ENCODE assay signal across 13 mouse cellular contexts in the genomic region with DNA sequence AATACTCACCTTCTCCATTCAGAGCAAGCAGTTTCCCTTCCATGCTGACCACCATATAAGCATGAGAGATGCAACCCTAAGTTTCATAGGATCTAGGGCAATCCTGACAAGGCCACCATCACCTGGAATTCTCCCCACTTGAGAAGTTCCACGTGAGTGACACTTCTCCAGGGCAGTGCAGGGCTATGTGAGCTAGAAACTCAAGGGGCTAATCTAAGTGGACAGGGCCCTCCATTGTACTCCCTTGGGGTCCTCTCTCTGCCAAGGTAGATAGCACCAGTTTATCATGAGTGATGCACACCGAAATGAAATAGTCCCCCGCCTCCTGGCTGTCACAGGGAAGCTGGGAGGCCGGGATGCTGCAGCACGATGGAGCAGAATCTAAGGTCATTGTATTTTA.
"Had no signal": no experiment of that assay in that cellular context is flagged by ENCODE, and none has a peak within 500 bp of the region (broad histone marks: within the 10 kb centered on the region; RNA-seq: fewer than 3 reads in every experiment).

No protein-coding gene starts in this region.

- H3K27ac ChIP-seq: kidney, embryonic 15.5 days; limb, embryonic 13.5 days; liver, embryonic 14.5 days; neural tube, embryonic 12.5 days had no signal

- H3K9me3 ChIP-seq: kidney, embryonic 15.5 days; limb, embryonic 13.5 days; neural tube, embryonic 12.5 days had no signal

- H3K9ac ChIP-seq: kidney, embryonic 15.5 days; limb, embryonic 13.5 days; liver, embryonic 14.5 days; neural tube, embryonic 12.5 days had no signal

- DNase-seq: kidney, adult 2 months; kidney, postnatal 14 days; left cerebral cortex, postnatal 4 days; lung, adult 18-20 months; right cerebral cortex, postnatal 4 days; spleen, adult 18-20 months; thymus, adult 18-20 months; thymus, postnatal 25 days had no signal

- H3K27me3 ChIP-seq: kidney, embryonic 15.5 days; limb, embryonic 13.5 days; neural tube, embryonic 12.5 days had no signal

- H3K4me3 ChIP-seq: kidney, embryonic 15.5 days; limb, embryonic 13.5 days; myocyte; neural tube, embryonic 12.5 days had no signal

- H3K4me2 ChIP-seq: kidney, embryonic 15.5 days; limb, embryonic 13.5 days; neural tube, embryonic 12.5 days had no signal

- H3K4me1 ChIP-seq: kidney, embryonic 15.5 days had no signal
